Mouse (Mus musculus): Measurements from ENCODE around the gene Anks1.

Anks1 gene

GRCm38 (mm10) chr17:28021911-28022310 is 112.8 kb downstream of the Anks1 start:
- DNase-seq (ENCODE audit: low spot score): no peak

GRCm38 (mm10) chr17:28022854-28023655 is 113.9 kb downstream of the Anks1 start:
- DNase-seq (ENCODE audit: low spot score): no peak

DNA sequence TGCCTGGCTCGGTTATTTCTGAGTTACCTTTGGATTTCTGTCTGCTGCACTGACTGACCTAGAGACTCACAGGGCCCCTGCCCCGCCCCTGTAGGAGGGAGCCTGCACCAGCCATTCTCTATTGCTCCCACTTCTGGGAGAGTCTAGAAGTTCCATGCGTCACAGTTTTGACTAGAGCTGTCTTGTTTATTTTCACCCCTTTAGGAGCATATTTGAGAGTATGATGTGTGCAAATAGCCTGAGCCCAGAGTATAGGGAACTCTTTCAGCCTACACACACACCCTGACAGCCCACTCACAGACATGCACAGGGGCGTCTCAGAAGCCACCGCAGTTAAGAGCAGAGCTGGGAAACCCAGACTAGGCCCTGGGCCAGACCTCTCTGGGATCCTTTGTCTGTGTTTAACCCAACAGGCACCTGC is 116.4 kb downstream of the Anks1 start:
- no peak for DNase-seq (ENCODE audit: low spot score)

- no peak for DNase-seq (ENCODE audit: low spot score)
Observed at GRCm38 (mm10) chr17:28026111-28026872, 117.2 kb downstream of the Anks1 start.

DNA sequence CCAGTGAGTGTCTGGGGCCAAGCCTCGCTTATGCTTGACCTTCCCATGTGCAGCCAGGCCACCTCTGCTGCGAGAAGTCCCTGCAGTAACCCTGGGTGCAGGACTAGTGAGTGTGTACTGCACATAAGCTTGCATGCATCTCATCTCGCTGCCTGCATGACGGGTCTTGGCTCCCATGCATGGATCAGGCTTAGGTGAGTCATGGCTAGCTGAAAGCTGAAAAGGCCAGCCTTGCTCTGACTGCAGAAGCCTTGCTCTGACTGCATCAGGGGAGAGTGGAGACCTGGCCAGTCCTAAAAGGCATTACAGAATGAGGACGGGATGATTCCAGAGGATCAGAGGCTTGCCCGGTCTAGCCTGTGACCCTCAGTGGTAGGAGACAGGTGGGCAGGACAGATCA is 118.1 kb downstream of the Anks1 start:
- DNase-seq (ENCODE audit: low spot score): no peak

- no peak for DNase-seq (ENCODE audit: low spot score)
Observed at GRCm38 (mm10) chr17:28028236-28028635, 119.1 kb downstream of the Anks1 start.

DNA sequence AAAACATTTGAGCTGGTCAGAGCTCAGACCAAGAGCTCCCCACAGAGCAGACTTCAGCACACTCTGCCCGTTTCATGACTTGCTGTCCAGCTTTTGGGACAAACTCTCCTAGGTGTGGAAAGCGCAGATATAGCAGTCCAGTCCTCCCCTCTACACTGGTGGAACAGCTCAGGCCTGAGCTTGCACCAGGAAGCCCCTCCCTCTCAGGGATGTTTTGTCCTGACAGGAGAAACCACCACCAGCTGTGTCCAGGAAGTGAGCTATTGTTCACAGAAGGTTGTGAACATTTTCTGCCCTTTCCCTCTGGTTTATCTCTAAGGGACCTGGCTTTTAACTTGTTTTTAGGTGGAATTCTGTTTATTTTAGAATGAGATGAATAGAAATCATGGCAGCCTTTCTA is 120.2 kb downstream of the Anks1 start:
- DNase-seq (ENCODE audit: low spot score): no peak

GRCm38 (mm10) chr17:28030446-28030845 is 121.3 kb downstream of the Anks1 start:
- DNase-seq (ENCODE audit: low spot score): no peak

DNA sequence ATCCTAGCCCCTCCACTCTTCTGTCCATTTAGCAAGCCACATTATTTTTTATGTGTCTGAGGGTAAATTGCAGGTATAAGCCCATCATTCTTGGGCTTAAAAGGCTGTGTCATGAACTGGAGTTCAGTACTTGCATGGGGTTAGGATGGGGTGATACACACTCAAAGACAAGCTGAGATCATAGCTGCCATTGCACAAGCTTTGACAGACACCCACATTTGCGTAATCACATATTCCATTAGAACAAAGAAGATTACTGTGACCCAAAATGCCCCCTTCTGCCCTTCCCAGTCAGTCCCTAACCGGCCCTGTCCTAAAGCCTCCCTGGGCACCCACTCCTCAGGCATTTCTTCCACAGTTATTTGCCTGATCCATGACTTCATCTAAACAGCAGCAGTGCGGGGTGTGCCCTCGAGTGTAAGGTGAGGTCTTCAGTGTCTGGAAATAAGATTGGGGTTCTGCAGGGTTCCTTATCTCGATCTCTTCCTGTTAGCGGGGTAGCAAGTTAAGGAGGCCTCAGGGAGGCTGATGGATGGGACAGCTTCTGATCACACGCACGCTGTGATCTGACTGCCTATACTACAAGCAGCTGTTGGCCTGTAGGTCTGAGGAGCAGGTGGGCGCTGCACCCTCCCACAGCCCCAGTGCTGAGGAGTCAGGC is 122.3 kb downstream of the Anks1 start:
- no peak for DNase-seq (ENCODE audit: low spot score)

- no peak for DNase-seq (ENCODE audit: low spot score)
Observed at GRCm38 (mm10) chr17:28032219-28032618, 123.1 kb downstream of the Anks1 start.

DNA sequence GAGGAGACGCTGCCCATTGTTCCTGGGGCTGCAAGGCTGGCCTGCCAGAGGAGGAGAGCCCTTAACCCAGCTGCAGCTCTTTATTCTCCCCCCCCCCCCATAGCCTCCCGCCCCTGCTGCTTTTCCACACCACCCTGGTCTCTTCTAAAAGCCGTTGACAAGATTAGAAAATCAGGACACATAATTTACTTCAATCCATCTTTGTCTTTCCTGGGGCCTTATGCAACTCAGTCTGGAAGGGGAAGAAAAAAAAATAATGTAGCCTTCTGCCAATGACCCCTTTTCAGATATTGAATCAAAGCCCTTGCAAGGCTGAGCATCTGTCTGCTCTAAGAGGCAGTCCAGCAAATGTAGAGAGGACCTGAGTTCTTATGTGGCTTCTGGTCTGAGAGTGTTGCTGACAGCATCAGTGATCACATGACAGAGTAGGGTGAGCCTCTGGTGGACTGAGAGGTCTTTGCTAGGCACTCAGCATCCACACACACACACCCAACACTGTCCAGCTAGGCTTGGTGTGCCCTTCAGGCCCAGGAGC is 124.0 kb downstream of the Anks1 start:
- DNase-seq (ENCODE audit: low spot score): no peak

GRCm38 (mm10) chr17:28034986-28035385 is 125.9 kb downstream of the Anks1 start:
- DNase-seq (ENCODE audit: low spot score): no peak

DNA sequence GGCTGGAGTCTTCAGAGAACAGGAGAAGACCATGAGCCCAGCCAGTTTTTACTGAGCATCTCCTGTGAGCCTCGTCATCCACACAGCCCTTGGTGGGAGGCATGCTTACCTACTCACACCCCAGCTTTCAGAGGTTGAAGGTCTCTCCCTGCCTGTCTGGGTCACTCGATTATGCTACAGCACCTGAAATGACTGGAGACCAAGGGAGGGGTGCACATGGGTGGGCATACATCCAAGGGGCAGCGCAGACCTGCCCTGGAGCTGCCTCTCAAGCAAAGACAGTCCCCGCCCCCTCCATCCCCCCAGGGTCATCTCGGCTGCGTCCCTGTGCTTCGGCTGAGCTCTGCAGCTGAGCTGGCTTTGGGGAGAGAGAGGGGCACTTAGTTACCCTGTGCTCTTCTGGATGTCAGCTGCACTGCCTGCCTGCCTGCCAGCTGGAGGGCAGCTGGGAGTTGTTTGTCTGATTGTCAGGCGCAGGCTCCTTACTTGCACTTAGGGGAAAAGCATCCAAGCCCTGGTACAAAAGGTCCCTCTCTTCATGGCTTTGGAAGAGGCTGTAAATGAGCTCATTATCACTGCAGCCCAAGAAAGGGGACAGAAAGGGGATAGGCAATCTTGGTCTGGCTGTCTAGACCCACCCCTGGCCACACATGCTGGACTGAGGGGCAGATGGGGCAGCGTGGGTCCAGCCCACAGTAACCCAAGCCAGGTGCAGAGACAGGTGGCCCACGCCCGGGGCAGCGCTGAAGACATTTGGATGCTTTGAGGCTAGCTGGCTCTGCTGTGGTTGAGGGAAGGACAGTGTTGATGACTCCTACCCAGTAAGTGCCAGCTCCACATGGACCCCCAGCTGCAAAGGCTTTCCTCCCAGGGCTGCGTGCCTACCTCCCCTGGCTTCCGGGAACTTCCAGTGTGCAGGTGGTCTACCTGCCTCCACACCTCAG is 128.0 kb downstream of the Anks1 start:
- DNase-seq (ENCODE audit: low spot score): no peak

GRCm38 (mm10) chr17:28040620-28041019 is 131.5 kb downstream of the Anks1 start:
- no peak for DNase-seq (ENCODE audit: low spot score)

DNA sequence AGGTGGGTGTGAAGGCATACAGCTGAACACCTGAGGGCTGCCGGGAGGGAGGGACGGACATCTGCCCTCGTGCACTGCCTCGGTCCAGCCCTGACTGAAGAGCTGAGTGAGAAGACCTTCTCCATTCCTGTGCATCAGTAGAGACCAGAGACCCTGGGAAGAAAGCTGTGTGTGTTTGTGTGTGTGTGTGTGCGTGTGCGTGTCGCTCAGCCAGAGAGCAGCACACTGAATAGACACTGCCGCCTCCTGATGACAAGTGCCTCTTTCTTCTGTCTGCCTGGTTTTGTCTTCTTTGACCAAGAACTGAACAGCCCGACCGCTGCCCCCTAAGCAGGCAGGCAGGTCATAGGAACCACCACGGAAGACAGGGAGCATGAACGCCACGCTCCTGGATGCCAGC is 132.2 kb downstream of the Anks1 start:
- no peak for DNase-seq (ENCODE audit: low spot score)

DNA sequence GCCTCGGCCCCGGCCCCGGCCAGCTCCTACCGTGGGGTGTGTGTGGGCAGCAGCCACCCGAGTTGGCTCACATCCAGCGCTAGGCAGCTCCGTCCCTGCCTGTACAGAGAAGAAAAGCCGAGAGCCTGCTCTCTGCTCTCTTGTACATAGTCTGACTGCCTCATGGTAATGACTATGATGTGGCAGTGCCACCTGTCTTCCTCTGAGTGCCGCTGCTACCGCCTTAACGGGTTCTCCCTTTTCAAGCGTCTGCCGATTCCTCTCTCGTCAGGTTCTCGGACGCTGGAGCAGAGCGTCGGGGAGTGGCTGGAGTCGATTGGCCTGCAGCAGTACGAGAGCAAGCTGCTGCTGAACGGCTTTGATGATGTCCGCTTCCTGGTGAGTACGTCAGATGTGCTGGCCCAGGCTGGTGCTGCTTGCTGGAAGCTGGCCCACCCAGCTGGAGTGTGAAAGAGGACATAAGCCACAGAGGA is 133.2 kb downstream of the Anks1 start:
- no peak for DNase-seq (ENCODE audit: low spot score)

DNA sequence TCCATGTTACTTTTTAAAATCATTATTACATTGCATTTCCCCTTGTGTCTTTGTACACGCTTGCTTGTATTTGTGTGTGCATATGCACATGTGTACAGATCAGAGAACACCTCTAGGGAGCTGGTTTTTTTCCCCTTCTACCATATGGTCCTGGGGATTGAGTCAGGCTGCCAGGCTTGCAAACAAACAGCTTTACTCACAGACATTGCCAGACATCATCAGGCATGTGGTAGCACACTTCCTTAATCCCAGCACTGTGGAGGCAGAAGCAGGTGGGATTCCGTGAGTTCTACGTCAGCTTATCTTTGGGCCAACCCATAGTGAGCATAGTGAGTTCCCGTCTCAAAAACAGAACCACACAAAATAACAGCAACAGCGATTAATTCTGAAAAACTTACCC is 137.9 kb downstream of the Anks1 start:
- no peak for DNase-seq (ENCODE audit: low spot score)

GRCm38 (mm10) chr17:28047520-28047919 is 138.4 kb downstream of the Anks1 start:
- no peak for DNase-seq (ENCODE audit: low spot score)

GRCm38 (mm10) chr17:28048425-28048824 is 139.3 kb downstream of the Anks1 start:
- no peak for DNase-seq (ENCODE audit: low spot score)

DNA sequence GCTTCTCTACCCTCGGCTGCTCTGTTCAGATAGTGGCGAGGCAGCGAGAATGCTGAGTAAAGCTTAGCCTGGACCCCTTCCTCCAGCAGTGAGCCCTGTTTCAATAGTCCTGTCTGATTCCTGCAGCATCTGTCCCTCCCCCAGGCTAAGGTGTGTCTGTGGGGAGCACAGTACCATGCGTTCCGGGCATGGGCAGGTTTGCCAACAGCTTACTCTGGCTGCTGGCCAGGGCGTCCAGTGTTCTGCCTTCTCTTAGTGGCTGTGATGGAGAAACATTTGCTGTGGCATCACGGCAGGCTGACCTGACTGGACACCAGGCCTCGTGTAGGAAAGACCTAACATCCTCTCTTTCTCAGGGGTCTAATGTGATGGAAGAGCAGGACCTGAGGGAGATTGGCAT is 141.1 kb downstream of the Anks1 start:
- DNase-seq (ENCODE audit: low spot score): no peak

DNA sequence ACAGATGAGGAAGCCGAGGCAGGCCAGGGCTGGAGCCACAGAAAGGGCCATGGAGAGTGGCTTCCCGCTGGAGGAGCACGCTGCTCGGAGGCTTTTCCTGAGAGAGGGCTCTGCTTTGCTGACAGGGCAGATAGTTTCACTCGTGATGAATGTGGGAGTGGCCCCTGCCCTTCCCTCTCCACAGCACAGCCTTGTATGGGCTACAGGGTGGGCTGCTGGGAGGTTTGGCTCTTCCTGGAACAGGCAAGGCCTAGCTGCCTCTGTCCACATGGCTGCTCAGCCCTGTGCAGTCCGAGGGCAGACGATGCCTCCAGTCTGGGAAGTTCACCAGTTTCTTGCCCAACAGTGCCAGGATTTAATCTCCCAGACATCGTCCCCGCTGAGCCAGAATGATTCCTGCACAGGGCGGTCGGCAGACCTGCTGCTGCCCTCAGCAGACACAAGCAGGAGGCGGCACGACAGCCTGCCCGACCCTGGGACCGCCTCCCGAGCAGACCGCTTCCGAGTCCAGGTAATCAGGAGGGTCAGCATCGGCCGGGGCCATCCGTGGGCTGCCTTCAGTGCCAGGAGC is 143.3 kb downstream of the Anks1 start:
- no peak for DNase-seq (ENCODE audit: low spot score)

All from urinary bladder, postnatal 25 days (tissue).